Mouse (Mus musculus): ENCODE results near the gene Cd164. TPM values are rescaled to one million over a fixed set of nuclear protein-coding genes. Genes with fewer than 3 reads are reported as not detected.

Cd164 gene
- polyA plus RNA-seq, 1 experiment from 2014 or later = 49.9 TPM

DNA sequence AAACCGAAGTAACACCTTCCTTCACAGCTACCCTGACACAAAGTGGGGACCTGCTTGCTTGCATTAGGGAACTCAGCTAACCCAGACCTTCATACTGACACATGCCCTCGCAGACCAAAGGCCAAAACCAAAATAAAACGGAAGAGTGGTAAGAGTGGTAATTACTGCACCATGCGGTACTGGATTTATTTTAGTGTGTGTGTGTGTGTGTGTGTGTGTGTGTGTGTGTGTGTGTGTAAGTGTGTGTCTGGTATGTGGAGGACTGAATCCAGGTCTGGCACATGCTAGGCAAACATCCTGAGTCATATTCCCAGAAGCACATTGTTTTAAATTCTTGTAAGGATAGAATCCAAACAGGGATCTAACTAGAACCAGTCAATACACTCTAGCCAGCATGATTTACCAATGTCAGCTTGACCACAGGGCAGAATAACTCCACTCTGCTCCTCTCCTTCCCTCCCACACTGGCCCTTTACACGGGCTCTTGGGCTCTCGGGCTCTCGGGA is 57.2 kb downstream of the Cd164 start:
- 82% methylated on average over 7 of the region's 7 CpGs for WGBS
- Histone ChIP-seq H3K9me3 (replicated peaks) (no peaks in the 10 kb centered on the region), H3K27ac (replicated peaks) (no peak overlapping the region), H3K36me3 (no peaks in the 10 kb centered on the region), H3K9ac (replicated peaks) (no peak overlapping the region), H3K4me2 (no peak overlapping the region), H3K27me3 (replicated peaks) (no peaks in the 10 kb centered on the region), H3K4me3 (replicated peaks) (no peak overlapping the region), H3K4me1 (no peaks in the 10 kb centered on the region)
- no peak for ATAC-seq (ENCODE audit: low FRiP score)

DNA sequence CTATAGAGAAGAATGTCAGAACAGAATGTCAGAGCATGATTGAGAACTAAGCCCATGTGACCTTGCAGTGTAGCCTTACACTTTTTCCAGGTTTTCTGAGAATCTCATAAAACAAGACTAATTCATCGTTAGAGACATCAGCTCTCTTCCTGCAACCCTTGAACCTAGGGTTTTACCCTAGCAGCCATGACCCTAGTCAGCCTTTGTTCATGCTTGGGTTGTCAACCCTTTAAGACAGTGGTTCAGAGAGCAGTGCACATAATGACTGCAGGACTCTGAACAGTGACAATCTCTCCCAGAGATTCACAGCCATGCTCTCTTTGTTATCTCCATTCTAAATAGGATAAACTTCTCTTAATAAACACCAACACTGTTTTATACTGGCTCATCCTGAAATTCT is 59.3 kb downstream of the Cd164 start:
- no peak for ATAC-seq (ENCODE audit: low FRiP score)
- Histone ChIP-seq H3K4me3 (replicated peaks) (no peak overlapping the region), H3K4me1 (no peaks in the 10 kb centered on the region), H3K4me2 (no peak overlapping the region), H3K36me3 (no peaks in the 10 kb centered on the region), H3K27me3 (replicated peaks) (no peaks in the 10 kb centered on the region), H3K9ac (replicated peaks) (no peak overlapping the region), H3K9me3 (replicated peaks) (no peaks in the 10 kb centered on the region), H3K27ac (replicated peaks) (no peak overlapping the region)
- WGBS = 61% methylated on average over 1 of the region's 1 CpGs

DNA sequence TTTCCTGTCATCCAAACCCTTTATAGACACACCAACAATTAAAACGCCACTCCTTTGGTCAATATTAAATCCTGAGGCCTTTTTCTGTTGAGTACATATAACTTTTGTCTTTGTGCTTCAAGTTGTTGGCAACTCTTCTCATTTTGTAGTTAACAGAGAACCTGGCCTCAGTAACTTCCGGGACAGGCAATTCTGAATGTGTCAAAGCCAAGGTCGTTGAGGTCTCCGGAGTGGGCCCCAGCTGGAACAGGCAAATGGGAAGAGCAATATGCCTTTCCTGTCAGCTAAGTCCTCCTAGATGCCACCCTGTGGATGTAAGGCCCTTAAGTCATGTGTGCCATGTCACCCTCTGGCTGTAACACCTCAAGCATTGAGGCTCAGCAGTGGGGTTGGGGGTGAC is 61.2 kb downstream of the Cd164 start:
- 82% methylated on average over 4 of the region's 4 CpGs for WGBS

More for the DNA sequence above, 61.2 kb downstream of the Cd164 start:
- no peak overlapping the region for H3K4me2 ChIP-seq
- no peak for ATAC-seq (ENCODE audit: low FRiP score)
- no peaks in the 10 kb centered on the region for H3K36me3 ChIP-seq
- H3K27ac ChIP-seq (replicated peaks) = no peak overlapping the region
- H3K9me3 ChIP-seq (replicated peaks) = no peaks in the 10 kb centered on the region
- no peak overlapping the region for H3K4me3 ChIP-seq (replicated peaks)
- no peak overlapping the region for H3K9ac ChIP-seq (replicated peaks)
- no peaks in the 10 kb centered on the region for H3K4me1 ChIP-seq
- no peaks in the 10 kb centered on the region for H3K27me3 ChIP-seq (replicated peaks)

Other genes with a start within 250 kb of the Cd164 start
- 28.7 and 32.1 TPM in 2 replicates for gene Fig4, start 216.2 kb upstream of the Cd164 start, polyA plus RNA-seq (2015; fragmentation: Nextera tagmentation; extraction: Ambion mirVana)
- 0.10 and 0.19 TPM in 2 replicates for gene Ak9, start 215.4 kb upstream of the Cd164 start, polyA plus RNA-seq (2015; fragmentation: Nextera tagmentation; extraction: Ambion mirVana)
- gene Zbtb24, start 69.0 kb upstream of the Cd164 start, polyA plus RNA-seq (2015; fragmentation: Nextera tagmentation; extraction: Ambion mirVana) = 17.7 and 17.9 TPM in 2 replicates
- gene Mical1, start 43.1 kb upstream of the Cd164 start, polyA plus RNA-seq (2015; fragmentation: Nextera tagmentation; extraction: Ambion mirVana) = 22.7 and 29.6 TPM in 2 replicates
- 37.6 and 42.4 TPM in 2 replicates for gene Smpd2, start 29.0 kb upstream of the Cd164 start, polyA plus RNA-seq (2015; fragmentation: Nextera tagmentation; extraction: Ambion mirVana)
- gene Ppil6, start 29.0 kb upstream of the Cd164 start, polyA plus RNA-seq (2015; fragmentation: Nextera tagmentation; extraction: Ambion mirVana) = 4.2 and 4.6 TPM in 2 replicates
- 1.2 and 1.3 TPM in 2 replicates for gene Ccdc162, start 197.2 kb downstream of the Cd164 start, polyA plus RNA-seq (2015; fragmentation: Nextera tagmentation; extraction: Ambion mirVana)

Data from neural tube, embryonic 15.5 days (tissue).